Mouse (Mus musculus): ENCODE measurements around the gene Tbc1d16. TPM values are rescaled to one million over a fixed set of nuclear protein-coding genes. Genes with fewer than 3 reads are reported as not detected.
A peak's percentile ranks its signal among the peaks of the same experiment; 100 is the strongest.
"Not testable (repeated sequence)": the region's sequence is repeated elsewhere in the genome, so short reads cannot be mapped to it uniquely, and the experiment has no call there.

Tbc1d16 gene
- total RNA-seq (2021): 10 to 100 TPM; 24.8 to 27.5 TPM
- long read RNA-seq, experiment 1, partial matches to known transcripts: 0 of 9 reads
- long read RNA-seq, experiment 1, other reads (novel, unspliced or antisense): 9 of 9 reads
- long read RNA-seq, experiment 2, full-length matches to known transcripts: 1 of 5 reads
- long read RNA-seq, experiment 2, partial matches to known transcripts: 0 of 5 reads
- long read RNA-seq, experiment 2, other reads (novel, unspliced or antisense): 4 of 5 reads

GRCm38 (mm10) chr11:119228091-119228781 is at the start of gene Tbc1d16, which contains the start of gene Ccdc40:
Tbc1d16 (minus strand) TSS chr11:119228499.
Ccdc40 (plus strand) TSS chr11:119228572.
- peak; percentile 43 to 54 for DNase-seq (ENCODE audit: low spot score in 2 of 2)

GRCm38 (mm10) chr11:119273186-119273930 is 45.1 kb upstream of the Tbc1d16 start:
- DNase-seq (ENCODE audit: low spot score in 2 of 2): no peak

- not testable (repeated sequence) for DNase-seq (ENCODE audit: low spot score in 2 of 2)
Measured at GRCm38 (mm10) chr11:119272492-119272891, 44.2 kb upstream of the Tbc1d16 start.

GRCm38 (mm10) chr11:119268557-119269195 is 40.4 kb upstream of the Tbc1d16 start:
- peak; percentile 51 to 64 for DNase-seq (ENCODE audit: low spot score in 2 of 2)

GRCm38 (mm10) chr11:119267768-119268556 is 39.7 kb upstream of the Tbc1d16 start, which contains the start of gene Gaa:
Gaa (plus strand) TSS chr11:119267887.
- peak; percentile 95 to 97 for DNase-seq (ENCODE audit: low spot score in 2 of 2)

GRCm38 (mm10) chr11:119267241-119267674 is 39.0 kb upstream of the Tbc1d16 start:
- peak in 1 of 2 experiments; percentile 50 for DNase-seq (ENCODE audit: low spot score in 2 of 2)

GRCm38 (mm10) chr11:119265811-119266210 is 37.5 kb upstream of the Tbc1d16 start:
- DNase-seq (ENCODE audit: low spot score in 2 of 2): no peak

GRCm38 (mm10) chr11:119264413-119264812 is 36.1 kb upstream of the Tbc1d16 start:
- DNase-seq (ENCODE audit: low spot score in 2 of 2): no peak

GRCm38 (mm10) chr11:119259977-119260376 is 31.7 kb upstream of the Tbc1d16 start:
- DNase-seq (ENCODE audit: low spot score in 2 of 2): no peak

- peak; percentile 41 to 49 for DNase-seq (ENCODE audit: low spot score in 2 of 2)
Measured at GRCm38 (mm10) chr11:119258572-119259322, 30.4 kb upstream of the Tbc1d16 start.

GRCm38 (mm10) chr11:119258216-119258571 is 29.9 kb upstream of the Tbc1d16 start:
- DNase-seq (ENCODE audit: low spot score in 2 of 2): no peak

GRCm38 (mm10) chr11:119256557-119256956 is 28.3 kb upstream of the Tbc1d16 start:
- not testable (repeated sequence) for DNase-seq (ENCODE audit: low spot score in 2 of 2)

- DNase-seq (ENCODE audit: low spot score in 2 of 2): no peak
Measured at GRCm38 (mm10) chr11:119252854-119253541, 24.7 kb upstream of the Tbc1d16 start.

- no peak for DNase-seq (ENCODE audit: low spot score in 2 of 2)
Measured at GRCm38 (mm10) chr11:119250998-119251397, 22.7 kb upstream of the Tbc1d16 start.

- peak in 1 of 2 experiments; percentile 56 for DNase-seq (ENCODE audit: low spot score in 2 of 2)
Measured at GRCm38 (mm10) chr11:119249011-119249410, 20.7 kb upstream of the Tbc1d16 start.

GRCm38 (mm10) chr11:119245543-119245942 is 17.2 kb upstream of the Tbc1d16 start:
- DNase-seq (ENCODE audit: low spot score in 2 of 2): not testable (repeated sequence)

- DNase-seq (ENCODE audit: low spot score in 2 of 2): no peak
Measured at GRCm38 (mm10) chr11:119239480-119239879, 11.2 kb upstream of the Tbc1d16 start.

- no peak for DNase-seq (ENCODE audit: low spot score in 2 of 2)
Measured at GRCm38 (mm10) chr11:119238305-119238721, 10.0 kb upstream of the Tbc1d16 start.
